Mouse (Mus musculus) kidney, postnatal 0 days (tissue): ENCODE data around the gene Prkg1. TPM values are rescaled to one million over a fixed set of nuclear protein-coding genes. Genes with fewer than 3 reads are reported as not detected.
A peak's percentile ranks its signal among the peaks of the same experiment; 100 is the strongest.

Source experiments
- ATAC-seq: fragments of 200-750 bp; cut with Nextera tagmentation; replicated peaks from 2 replicates; pipeline ENCODE4 v1.8.0; 2017; ENCODE audit warnings: low read depth, moderate number of reproducible peaks, moderate TSS enrichment, moderate library complexity; ENCODE audit not compliant: low FRiP score
- DNase-seq: peaks from one replicate; pipeline ENCODE4 v3.0.0-alpha.2; 2016; ENCODE audit warnings: low spot score
- H3K27ac ChIP-seq: fragments of 300-500 bp; sonication (generic); 2 replicates; pipeline ENCODE4 v1.5.1; 2014; ENCODE audit warnings: mild to moderate bottlenecking
- H3K27me3 ChIP-seq: fragments of 300-500 bp; sonication (generic); 2 replicates; pipeline ENCODE4 v1.6.1; 2014; ENCODE audit warnings: low read length, mixed read lengths; ENCODE audit not compliant: insufficient read depth
- H3K36me3 ChIP-seq: fragments of 300-500 bp; sonication (generic); 2 replicates; pipeline ENCODE4 v1.6.1; 2014; ENCODE audit warnings: low read length, mixed read lengths; ENCODE audit not compliant: insufficient read depth
- H3K4me1 ChIP-seq: fragments of 300-500 bp; sonication (generic); replicated peaks from 2 replicates; pipeline ENCODE4 v1.6.1; 2014; ENCODE audit warnings: antibody characterized with exemption, low read length, mixed read lengths; ENCODE audit not compliant: insufficient read depth
- H3K4me2 ChIP-seq: fragments of 300-500 bp; sonication (generic); 2 replicates; pipeline ENCODE4 v1.6.1; 2014; ENCODE audit warnings: mild to moderate bottlenecking, low read length, moderate library complexity, mixed read lengths
- H3K4me3 ChIP-seq: fragments of 300-500 bp; sonication (generic); replicated peaks from 2 replicates; pipeline ENCODE4 v1.5.1; 2014; ENCODE audit warnings: low read depth, low read length
- H3K9ac ChIP-seq: fragments of 300-500 bp; sonication (generic); 2 replicates; pipeline ENCODE4 v1.6.1; 2014; ENCODE audit warnings: low read depth, low read length
- H3K9me3 ChIP-seq: fragments of 300-500 bp; sonication (generic); replicated peaks from 2 replicates; pipeline ENCODE4 v1.6.1; 2016; ENCODE audit warnings: low read length, inconsistent platforms, mixed read lengths
- CTCF ChIP-seq: IDR thresholded peaks from 2 replicates; pipeline ENCODE4 v1.5.1; 2016; ENCODE audit warnings: antibody characterized with exemption, low read depth, mild to moderate bottlenecking, moderate library complexity
- WGBS: fragments of 180-500 bp; shearing (Covaris S2); extraction: QIAGEN DNeasy Blood & Tissue Kit; methylation state at CpG from one replicate; pipeline ENCODE4 v1.1.7; 2014; 5-methylcytosine and 5-hydroxymethylcytosine counted together
- polyA plus RNA-seq: library from polyadenylated mRNA; unstranded; fragments of >200 nt; fragmentation: Nextera tagmentation; extraction: Ambion mirVana; gene quantifications from 2 replicates; pipeline ENCODE4 v1.2.1, GENCODE M21; 2015

Gene Prkg1
- polyA plus RNA-seq, 1 experiment from 2014 or later = 2.3 TPM

GRCm38 (mm10) chr19:31073959-31074716 lies 690.7 kb downstream of the Prkg1 start:
- H3K4me3 ChIP-seq = no peak overlapping the region
- no peak overlapping the region for H3K9ac ChIP-seq
- ATAC-seq = no peak
- 60% methylated on average over 24 of the region's 24 CpGs for WGBS
- no peak overlapping the region for H3K27ac ChIP-seq
- H3K9me3 ChIP-seq = no peaks in the 10 kb centered on the region
- no peak for TF ChIP-seq CTCF
- no peak for DNase-seq
- no peaks in the 10 kb centered on the region for H3K36me3 ChIP-seq
- H3K27me3 ChIP-seq = no peaks in the 10 kb centered on the region
- 0 out of 2 replicates have a peak overlapping the region, but pooled peaks have one; percentile 6 for H3K4me2 ChIP-seq
- H3K4me1 ChIP-seq = no peaks in the 10 kb centered on the region

- Histone ChIP-seq H3K36me3 (no peaks in the 10 kb centered on the region), H3K27ac (no peak overlapping the region), H3K4me2 (no peak overlapping the region), H3K27me3 (no peaks in the 10 kb centered on the region), H3K9me3 (no peaks in the 10 kb centered on the region), H3K9ac (no peak overlapping the region), H3K4me3 (no peak overlapping the region), H3K4me1 (no peaks in the 10 kb centered on the region)
- no peak for TF ChIP-seq CTCF
- ATAC-seq = no peak
- DNase-seq = peak; percentile 59
- WGBS = 66% methylated on average over 11 of the region's 11 CpGs
These were observed 699.5 kb downstream of the Prkg1 start for GRCm38 (mm10) chr19:31065206-31065781.

GRCm38 (mm10) chr19:31064740-31065139 lies 700.1 kb downstream of the Prkg1 start:
- Histone ChIP-seq H3K4me1 (no peaks in the 10 kb centered on the region), H3K36me3 (no peaks in the 10 kb centered on the region), H3K9me3 (no peaks in the 10 kb centered on the region), H3K4me2 (no peak overlapping the region), H3K4me3 (no peak overlapping the region), H3K27ac (no peak overlapping the region), H3K27me3 (no peaks in the 10 kb centered on the region), H3K9ac (no peak overlapping the region)
- no peak for TF ChIP-seq CTCF
- WGBS = 58% methylated on average over 1 of the region's 1 CpGs
- DNase-seq = no peak
- ATAC-seq = no peak

GRCm38 (mm10) chr19:31046601-31047000 lies 718.2 kb downstream of the Prkg1 start:
- Histone ChIP-seq H3K4me3 (no peak overlapping the region), H3K4me2 (no peak overlapping the region), H3K9me3 (no peaks in the 10 kb centered on the region), H3K27ac (no peak overlapping the region), H3K36me3 (no peaks in the 10 kb centered on the region), H3K4me1 (no peaks in the 10 kb centered on the region), H3K9ac (no peak overlapping the region), H3K27me3 (no peaks in the 10 kb centered on the region)
- TF ChIP-seq CTCF = peak; percentile 36; the same call in 1 of the 2 replicates
- WGBS = 98% methylated on average over 4 of the region's 4 CpGs
- no peak for ATAC-seq
- no peak for DNase-seq

- Histone ChIP-seq H3K9me3 (no peaks in the 10 kb centered on the region), H3K4me1 (no peaks in the 10 kb centered on the region), H3K4me2 (no peak overlapping the region), H3K9ac (no peak overlapping the region), H3K36me3 (no peaks in the 10 kb centered on the region), H3K27ac (no peak overlapping the region), H3K27me3 (no peaks in the 10 kb centered on the region), H3K4me3 (no peak overlapping the region)
- DNase-seq = no peak
- 91% methylated on average over 2 of the region's 2 CpGs for WGBS
- TF ChIP-seq CTCF = no peak
- no peak for ATAC-seq
These were observed 723.6 kb downstream of the Prkg1 start for GRCm38 (mm10) chr19:31040948-31041847.

- H3K27me3 ChIP-seq = no peaks in the 10 kb centered on the region
- ATAC-seq (no peak), DNase-seq (no peak)
- H3K4me1 ChIP-seq = no peaks in the 10 kb centered on the region
- no peak overlapping the region for H3K27ac ChIP-seq
- H3K4me3 ChIP-seq = no peak overlapping the region
- H3K9me3 ChIP-seq = no peaks in the 10 kb centered on the region
- H3K36me3 ChIP-seq = no peaks in the 10 kb centered on the region
- no peak overlapping the region for H3K9ac ChIP-seq
- H3K4me2 ChIP-seq = no peak overlapping the region
- no peak for TF ChIP-seq CTCF
- WGBS = 83% methylated on average over 3 of the region's 3 CpGs
These were observed 725.9 kb downstream of the Prkg1 start for GRCm38 (mm10) chr19:31038951-31039350.
